Mouse (Mus musculus) c-Kit-negative CD71-positive TER-119-positive erythroid progenitor cells, embryonic 14.5 days (primary cell): ENCODE data around the gene Trim3.

Source experiments
- DNase-seq: peaks from one replicate; pipeline ENCODE4 v3.0.0-alpha.2; 2013; ENCODE audit warnings: low read depth, low spot score

Trim3 gene

DNA sequence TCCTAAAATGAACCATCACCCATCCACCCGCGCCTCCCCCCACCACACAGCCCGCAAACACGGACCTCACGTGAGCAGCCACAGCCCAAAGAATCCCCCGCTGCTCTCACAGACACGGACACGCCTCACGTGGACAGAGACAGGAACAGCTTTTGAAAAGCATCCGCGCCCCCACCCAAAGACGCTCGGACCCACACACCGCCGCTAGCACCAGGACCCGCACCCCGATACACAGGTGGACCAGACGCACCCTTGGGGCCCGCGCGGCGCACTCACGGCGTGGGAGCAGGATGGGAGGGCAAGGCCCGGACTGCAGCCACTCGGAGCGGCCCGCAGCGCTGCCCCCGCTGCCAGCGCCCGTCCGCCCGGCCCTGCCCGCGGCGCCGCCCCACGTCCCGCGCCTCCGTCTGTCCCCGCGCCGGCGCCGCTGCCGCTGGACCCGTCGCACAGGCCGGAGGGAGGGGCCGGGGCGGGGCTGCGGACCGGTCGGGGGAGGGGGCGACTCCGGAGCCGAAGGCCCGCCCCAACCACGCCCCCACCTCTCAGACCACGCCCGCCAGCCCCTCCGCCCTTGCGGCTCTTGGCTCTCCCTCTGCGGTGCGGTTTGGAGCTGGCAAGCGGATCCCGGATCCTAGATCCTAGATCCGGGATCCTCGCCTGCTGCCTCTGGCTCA lies at the start of gene Trim3:
Gene Trim3 (minus strand): TSS at position 445 of the 674 bp plus-strand sequence.
- DNase-seq, result peak; percentile 44

DNA sequence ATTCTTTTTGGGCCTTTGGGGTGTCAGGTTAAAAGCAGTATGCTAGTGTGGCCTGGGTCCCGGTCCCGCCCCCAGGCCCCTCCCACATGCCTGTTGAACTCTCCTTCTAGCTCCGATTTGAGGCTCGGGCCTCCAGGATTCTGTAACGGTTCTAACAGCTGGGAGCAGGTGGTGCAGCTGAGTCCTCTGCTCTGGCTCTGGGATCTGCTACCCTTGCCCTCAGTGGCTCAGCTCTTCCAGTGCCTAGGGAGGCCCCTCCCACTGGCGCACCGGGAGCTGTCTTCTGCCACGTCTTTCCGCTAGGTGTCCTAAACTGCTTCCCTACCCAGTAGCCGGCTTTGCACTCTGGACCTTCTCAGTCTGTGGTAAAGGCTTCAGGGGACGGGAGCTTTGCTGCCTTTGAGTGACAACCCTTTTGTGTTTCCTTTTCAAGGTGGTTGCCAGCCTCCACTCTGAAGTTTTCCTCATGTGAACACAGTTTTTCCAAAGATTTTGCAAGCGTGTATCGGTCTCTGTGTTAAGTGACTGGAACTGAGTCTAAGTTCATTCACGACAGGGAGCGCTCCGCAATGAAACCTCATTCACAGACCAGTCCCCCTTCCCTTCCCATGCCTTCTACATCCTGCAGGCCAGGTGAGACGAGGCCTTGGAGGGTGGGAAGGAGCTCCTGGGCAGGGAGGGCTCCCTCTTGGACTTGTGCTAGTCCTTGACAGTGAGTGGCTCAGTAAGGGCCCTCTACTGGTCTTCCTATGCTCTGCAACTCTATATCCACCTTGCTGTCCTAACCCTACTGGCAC lies 17.5 kb upstream of the Trim3 start, which contains the start of gene Dnhd1:
Gene Dnhd1 (plus strand): TSS at position 189 of the 797 bp plus-strand sequence.
- peak; percentile 33 for DNase-seq

DNA sequence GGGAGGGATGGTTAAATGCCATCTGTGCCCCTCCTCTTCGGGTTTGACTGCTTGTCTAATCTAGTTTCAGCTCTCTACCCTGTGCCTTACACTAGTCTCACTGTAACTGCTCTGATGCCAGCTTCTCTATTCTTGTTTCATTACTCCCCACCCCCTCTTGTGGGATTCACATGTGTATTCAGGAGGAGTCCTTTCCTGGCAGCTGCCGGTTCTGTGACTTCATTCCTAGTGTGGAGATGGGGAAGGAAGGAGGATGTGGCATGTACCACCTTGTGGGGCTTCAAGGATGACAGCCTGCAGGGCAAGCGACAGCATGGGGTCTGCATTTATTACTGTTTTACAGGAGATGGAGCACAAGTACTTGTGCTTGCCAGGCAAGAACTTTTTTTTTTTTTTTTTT lies 8.6 kb upstream of the Trim3 start:
- no peak for DNase-seq

DNA sequence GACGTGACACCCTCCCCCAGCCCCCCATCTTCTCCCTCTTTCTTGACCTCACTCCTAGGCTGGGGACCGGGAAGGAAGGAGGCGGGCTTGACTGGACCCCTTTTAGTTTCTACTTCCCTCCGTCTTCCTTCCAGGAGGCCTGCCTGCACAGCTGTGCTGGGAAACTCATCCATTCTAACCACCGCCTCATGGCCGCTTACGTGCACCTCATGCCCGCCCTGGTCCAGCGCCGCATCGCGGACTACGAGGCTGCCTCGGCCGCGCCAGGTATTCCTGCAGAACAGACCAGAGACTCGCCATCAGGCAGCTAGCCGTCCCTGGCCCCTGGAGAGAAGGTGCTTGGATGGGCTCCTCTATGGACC lies 7.5 kb upstream of the Trim3 start:
- DNase-seq, result peak; percentile 20

DNA sequence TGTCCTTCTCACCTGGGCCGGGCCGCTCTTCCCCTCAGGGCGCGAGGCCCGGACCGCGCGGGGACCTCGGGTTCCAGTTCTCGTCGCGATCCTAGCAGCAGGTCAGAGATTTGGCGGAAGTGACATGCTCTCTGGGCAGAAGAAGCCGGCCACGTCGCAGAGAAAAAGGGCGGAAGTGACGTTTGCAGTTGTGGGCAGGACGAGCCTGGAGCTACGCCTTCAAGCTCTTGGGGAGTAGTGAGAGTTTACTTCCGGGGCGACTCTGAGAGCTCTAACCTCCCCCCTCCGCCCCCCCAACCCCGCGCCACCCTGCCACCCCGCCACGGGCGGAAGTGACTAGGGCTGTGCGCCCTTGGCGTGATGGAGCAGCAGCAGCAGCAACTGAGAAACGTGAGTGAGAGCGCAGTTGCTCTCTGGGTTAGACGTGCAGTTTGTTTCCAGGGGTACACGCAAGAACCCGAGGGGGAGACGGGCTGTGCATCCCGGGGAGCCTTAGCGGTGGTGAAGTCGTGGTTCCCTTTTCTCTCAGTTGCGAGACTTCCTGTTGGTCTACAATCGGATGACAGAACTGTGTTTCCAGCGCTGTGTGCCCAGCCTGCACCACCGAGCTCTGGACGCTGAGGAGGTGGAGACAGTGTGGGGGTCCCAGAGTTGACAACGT lies 7.0 kb upstream of the Trim3 start, which contains the start of the genes Arfip2 and Gm45799:
Gene Arfip2 (minus strand): TSS at position 184 of the 661 bp plus-strand sequence.
Gene Gm45799 (plus strand): TSS at position 320 of the 661 bp plus-strand sequence.
- peak; percentile 90 for DNase-seq

DNA sequence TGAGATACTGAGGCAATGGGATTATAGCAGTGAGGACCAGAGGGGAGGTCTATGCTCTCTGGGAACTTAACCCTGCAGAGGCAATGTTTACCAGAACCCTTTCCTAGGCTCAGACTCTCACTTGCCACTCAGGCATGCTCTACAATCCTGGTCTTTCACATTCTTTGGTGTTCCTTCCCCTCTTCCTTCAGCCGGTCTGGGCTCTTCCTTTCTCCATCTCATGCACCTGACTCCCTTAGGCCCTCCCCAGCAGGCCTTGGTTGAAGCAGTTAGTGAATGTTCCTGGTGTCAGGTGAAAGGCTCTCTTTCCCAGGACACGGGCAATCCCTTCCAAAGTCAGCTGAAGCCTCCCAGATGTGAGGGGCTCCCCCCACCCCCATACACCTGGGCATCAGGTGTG lies 6.4 kb upstream of the Trim3 start, which contains the start of gene Timm10b:
Gene Timm10b (plus strand): TSS at position 301 of the 400 bp plus-strand sequence.
- no peak for DNase-seq

DNA sequence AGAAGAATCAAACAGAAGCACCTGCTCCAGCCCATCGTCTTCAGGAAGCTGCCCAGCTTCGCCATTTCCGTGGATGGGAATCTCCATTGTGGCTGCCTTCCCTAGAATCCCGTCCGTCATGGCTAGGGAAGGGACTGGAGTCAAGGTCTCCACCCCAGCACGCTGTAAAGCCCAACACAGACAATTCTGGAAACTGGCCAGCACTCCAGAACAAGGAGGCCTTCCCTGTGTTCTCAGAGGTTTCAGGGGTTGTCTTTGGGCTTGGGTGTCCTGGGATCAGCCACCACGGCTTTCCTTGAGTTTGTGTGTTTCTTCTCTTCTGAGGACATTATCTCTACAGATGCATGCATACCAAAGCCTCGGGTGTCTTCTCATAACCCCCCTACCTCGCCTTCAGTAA lies 5.9 kb upstream of the Trim3 start:
- DNase-seq, result no peak

DNA sequence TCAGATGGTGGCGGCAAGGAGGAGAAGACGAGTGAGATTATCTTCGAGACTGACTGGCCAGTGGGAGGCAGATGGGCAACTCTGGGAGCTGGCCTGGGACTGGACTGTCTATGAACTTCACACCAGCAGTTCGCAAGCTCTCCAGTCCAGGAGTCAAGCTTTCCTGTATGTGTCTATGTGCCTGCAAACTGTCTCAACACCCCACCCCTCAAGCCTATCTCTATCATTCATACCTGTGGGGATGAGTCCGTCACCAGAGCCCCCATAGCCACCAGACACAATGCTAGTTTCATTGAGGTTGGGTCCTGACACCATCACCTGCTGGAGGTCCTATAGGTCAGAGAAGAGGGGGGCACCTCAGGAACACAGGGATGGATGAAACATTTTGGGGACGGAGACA lies 5.4 kb upstream of the Trim3 start:
- DNase-seq, result no peak

DNA sequence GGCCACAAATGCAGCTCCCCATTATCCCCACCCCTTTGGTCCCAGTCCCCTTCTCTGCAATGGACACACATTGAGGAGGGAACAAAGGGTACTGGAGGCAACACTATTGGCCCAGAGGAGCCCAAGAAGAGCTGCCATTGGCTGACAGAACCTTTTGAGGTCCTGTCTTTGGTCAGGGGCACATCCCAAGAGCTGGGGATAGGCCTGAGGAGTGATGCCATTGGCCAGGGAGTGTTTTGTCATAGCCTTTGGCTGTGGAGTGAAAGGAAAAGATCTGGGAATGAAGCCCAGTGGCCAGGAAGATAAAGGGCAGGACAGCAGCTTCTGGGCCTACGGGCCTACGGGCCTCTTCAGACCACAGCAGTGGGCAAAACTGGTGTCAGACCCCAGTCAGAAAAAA lies 2.4 kb upstream of the Trim3 start:
- no peak for DNase-seq

DNA sequence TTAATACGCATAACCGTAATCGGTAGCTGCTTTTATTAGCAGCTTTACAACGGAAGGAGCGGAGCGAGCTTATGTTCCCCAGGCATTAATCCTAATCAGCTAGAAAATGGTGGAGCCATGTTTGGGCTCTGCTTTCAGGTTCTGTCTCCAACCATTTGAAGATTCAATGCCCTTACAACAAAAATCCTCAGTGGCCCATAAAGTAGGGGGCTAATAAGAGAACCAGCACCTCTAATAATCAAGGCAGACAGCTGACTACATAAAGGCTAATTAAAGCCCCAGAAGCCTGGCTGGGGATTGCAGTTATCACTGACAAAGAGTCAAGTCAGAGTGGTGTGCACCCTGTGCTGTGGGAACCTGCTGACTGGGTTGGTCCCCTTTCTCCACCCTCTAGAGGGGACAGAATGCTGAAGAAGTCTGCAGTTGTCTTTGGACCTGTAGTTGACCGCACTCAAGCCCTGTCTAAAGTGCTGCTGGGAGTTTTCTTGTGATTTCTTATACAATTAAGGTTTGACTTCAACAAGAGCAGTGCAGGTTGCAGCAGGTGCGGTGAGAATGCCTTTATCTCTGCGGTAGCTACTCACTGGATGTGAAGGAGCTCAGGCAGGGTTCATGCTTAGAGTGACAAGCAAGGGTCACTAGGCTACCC lies 1.0 kb upstream of the Trim3 start:
- DNase-seq, result no peak

DNA sequence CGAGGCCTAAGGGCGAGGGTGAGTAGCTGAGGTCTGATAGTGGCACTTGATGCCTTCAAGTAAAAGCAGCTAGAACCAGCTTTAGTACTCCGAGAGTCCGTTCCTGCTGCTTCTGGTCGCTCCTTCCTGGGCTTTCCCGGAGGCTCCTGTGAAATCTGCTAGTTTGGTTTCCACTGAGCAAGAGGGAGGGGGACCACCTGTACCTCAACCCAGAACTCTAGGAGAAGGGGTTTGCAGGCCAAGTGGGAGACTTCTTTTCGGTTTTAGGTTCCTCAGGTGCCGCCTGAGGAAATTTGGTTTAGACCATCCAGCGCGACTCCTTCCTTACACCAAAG lies 397 bp upstream of the Trim3 start:
- DNase-seq, result no peak

DNA sequence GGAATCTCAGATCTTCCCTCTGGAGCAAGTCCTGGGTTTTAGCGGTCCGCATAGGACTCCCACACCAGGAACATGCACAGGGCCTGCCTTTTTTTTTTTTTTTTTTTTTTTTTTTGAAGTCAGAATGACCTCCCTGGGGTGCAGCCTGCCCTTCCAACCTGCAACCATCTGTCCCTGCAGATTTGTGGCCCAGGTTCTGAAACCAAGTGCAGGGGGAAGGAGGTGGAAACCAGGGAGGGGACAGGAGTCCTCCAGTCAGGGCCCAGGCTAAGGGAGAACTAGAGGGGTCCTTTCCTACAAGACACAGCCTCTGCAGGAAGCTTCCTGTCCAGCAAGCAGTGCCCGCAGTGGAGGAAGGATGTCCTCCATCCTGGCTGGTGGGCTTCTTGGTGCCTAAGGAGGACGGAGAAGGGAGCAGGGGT lies 809 bp downstream of the Trim3 start:
- no peak for DNase-seq

DNA sequence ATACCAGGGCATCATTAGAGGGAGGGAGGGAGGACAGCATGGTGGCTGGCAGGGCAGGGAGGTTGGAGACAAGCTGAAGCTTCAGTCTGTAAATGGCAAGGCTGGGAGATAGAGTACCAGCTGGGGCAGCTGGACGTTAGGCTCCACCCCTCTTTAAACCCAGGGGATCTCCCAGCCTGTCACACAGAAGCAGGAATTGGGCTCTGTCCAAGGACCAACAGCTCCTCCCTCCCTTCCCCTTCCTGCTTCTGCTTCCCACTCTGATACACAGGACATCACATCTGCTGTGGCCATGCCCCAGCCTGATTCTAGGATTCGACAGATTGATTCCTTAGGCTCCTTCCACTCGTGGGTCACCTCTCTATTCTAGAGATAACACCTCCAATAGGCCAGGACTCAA lies 4.7 kb downstream of the Trim3 start:
- no peak for DNase-seq

DNA sequence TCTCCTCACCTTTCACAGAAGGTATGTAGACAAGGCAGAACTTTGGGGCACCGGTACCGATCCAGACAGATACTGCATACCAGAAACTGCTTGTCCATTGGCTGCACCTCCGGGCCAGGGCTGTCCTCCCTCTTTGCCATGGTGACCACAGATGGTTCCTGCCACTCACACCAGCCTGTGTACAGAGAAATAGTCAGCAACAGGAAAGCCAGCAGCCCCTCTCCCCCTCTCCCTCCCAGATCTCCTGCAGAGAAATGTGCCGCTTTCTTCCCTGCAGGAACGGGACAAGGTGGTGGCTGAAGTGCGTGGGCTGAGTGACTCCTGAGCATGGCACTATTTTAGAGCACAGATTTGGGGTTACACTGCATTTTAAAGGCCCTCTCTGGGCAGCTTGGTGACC lies 8.0 kb downstream of the Trim3 start:
- no peak for DNase-seq

DNA sequence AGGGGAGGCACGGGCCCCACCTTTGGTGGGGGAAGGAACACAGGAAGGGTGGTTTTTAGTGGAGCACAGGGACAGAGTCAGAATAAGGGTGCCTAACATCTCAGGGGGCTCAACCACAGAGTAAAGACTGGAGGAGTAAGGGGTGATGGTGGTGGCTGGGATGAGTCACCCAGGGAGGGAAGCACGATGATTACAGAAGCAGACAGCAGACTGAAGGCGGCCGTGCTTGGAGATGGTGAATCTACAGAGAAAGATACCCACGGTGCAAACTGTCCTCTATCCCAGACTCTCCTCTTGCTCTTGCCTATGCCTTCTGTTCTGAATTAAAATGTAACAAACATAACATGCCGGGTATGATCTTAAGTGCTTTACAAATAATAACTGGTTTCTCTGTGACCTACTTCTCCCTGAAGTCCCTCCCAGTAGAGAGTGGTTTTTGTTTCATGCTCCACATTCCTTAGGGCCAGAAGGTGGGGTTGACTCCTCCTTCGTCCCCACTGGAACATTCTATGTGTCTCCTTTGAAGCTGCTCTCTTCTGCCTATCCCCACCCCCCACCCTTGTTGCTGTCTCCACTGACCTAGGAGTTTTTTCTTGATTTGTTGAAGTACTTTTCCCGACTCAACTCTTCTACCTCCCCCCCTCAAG lies 11.6 kb downstream of the Trim3 start:
- DNase-seq, result no peak

DNA sequence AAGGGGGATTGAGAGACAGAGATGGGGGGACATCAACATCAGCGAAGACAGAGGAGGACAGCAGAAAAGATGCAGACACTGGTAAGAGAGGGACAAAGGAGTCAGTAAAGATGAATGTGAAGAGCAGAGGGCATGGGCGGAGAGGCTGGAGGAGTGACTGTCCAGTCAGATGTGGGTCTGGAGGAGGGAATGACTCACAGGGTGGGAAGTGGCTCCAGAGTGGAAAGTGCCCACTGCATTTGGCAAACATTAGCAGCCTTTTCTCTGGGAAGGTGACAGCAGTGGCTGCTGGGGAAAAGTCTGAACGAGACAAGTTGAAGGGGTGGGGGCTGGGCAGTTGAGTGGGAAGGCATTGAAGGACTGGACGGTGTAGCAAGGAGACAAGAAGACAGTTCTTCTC lies 12.3 kb downstream of the Trim3 start:
- no peak for DNase-seq

DNA sequence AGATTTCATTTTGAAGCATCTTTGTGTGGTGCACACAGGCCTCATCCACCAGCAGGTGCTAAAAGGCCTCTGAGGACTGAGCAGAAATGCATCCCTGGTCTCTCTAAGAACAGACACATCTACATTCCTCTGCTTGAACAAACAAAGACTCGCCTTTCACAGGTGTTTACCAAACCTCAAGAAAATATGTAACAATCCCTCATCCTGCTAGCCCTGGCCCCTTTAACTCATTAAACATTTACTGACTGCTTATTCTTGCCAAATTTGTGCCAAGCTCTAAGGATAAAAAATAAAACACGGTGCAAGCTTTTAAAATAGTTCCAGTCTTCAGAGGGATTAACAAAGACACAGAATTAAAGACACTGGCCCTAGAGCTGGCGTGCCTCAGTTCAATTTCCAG lies 13.7 kb downstream of the Trim3 start:
- no peak for DNase-seq

DNA sequence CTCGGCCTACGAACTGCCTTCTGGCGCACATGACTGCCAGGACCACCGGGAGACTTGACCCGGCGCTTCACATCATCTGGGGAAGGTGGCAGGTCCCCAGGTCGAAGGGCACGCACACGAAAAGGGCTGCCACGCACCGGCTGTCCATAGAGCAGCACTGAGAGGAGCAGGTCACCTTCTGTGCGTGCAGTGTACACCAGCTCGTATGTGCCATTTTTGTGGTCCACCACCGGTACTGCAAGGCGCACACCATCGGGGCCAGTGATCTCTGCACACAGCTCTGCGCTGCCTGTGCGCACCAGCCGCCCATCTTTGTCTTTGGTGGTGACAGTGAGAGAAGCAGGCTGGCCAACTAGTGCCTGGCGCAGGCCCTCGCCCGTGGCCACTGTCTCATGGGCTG lies 15.6 kb downstream of the Trim3 start:
- no peak for DNase-seq

DNA sequence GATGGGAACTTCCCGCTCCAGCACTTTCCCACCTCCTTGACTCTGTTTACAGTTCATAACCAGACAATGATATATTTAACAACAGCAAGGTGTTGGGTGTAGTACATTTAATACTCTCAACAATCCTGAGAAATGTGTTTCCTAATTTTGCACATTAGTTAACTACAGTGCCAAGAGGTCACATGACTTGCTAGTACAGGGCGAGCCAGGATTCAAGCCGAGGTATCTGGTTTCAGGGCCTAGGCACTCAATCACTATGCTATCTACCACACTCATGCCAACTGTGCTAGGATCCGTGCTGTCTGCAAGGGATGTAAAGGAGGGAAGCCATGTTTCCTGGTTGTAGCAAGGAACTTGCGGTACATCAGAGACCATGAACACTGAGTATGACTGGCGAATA lies 16.8 kb downstream of the Trim3 start:
- DNase-seq, result no peak

DNA sequence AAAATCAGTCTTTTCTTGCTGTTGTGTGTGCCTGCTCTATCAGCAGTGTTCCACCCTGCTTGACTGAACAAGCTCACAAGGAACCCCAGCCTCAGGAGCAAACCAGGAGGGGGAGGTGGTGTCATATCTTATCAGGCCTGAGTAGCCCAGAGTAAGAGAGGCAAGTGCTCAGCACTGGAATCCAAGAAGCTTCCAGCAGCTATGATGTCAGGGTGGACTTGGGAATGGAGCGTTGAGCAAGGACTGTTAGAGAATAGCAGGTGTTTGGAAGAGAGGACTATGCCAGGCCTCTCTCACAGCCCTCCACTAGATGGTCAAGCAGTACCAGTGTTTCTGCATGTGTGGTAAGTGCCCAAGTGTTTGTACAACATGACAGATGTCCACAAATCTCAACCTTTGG lies 17.7 kb downstream of the Trim3 start:
- no peak for DNase-seq

DNA sequence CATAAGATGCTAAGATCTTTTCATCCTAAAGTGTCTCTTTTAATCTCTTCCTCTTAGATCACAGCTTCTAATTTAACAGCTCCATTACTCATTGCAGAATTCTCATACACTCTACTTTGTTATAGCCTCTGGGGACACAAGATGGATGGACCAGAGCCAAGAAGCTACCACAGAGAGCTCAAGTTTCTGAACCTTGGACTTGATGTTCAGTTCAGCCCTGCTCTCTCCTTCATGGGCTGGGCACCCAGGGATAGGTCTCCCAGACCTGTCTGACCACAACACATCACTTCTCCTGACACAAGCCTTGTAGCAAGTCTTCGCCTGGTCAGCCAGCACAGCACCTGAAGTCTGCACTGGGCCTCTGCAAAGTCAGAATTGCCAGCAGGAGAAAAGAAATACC lies 19.0 kb downstream of the Trim3 start:
- no peak for DNase-seq

DNA sequence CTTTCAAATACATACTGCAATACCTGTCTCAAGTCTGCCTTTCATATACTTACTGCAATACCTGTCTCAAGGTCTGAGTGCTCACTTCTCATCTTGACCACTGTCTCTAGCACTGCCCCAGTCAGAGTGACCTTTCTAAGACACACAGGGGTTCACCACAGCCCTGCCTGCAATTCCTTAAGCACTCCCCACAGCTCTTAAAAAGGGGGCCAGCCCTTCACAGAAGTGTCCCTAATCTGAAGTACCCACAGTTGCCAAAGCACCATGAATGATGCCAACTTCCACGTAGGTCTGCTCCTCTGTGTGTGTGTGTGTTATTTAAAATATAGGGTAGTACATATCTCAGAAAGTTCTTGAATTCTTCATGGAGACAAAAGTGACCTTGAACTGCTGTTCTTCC lies 21.6 kb downstream of the Trim3 start:
- no peak for DNase-seq
